Mouse (Mus musculus) ES-CJ7 (cell line): ENCODE measurements around the gene Dcst2.

Experiments
- DNase-seq: peaks from one replicate; pipeline ENCODE4 v3.0.0; 2011; ENCODE audit warnings: low read depth, low spot score

The Dcst2 gene

GRCm38 (mm10) chr3:89331561-89331960 lies 30.2 kb upstream of the Dcst2 start:
- no peak for DNase-seq

- DNase-seq = no peak
Measured at GRCm38 (mm10) chr3:89332013-89332412, 29.8 kb upstream of the Dcst2 start.

- no peak for DNase-seq
Measured at GRCm38 (mm10) chr3:89332476-89332875, 29.3 kb upstream of the Dcst2 start.

GRCm38 (mm10) chr3:89333053-89333452 lies 28.7 kb upstream of the Dcst2 start:
- no peak for DNase-seq

- no peak for DNase-seq
Measured at GRCm38 (mm10) chr3:89336529-89336928, 25.2 kb upstream of the Dcst2 start.

GRCm38 (mm10) chr3:89337062-89337720 lies 24.6 kb upstream of the Dcst2 start:
- no peak for DNase-seq

GRCm38 (mm10) chr3:89337721-89338578 lies 23.8 kb upstream of the Dcst2 start, which contains the start of gene Efna4:
TSS of gene Efna4 (minus strand) at chr3:89338028.
- peak; percentile 88 for DNase-seq

GRCm38 (mm10) chr3:89339416-89339815 lies 22.4 kb upstream of the Dcst2 start:
- peak; percentile 89 for DNase-seq

- DNase-seq = peak; percentile 92
Measured at GRCm38 (mm10) chr3:89340465-89340864, 21.3 kb upstream of the Dcst2 start.

- DNase-seq = no peak
Measured at GRCm38 (mm10) chr3:89341794-89342193, 20.0 kb upstream of the Dcst2 start.

GRCm38 (mm10) chr3:89343279-89343678 lies 18.5 kb upstream of the Dcst2 start:
- no peak for DNase-seq

GRCm38 (mm10) chr3:89346815-89347540 lies 14.8 kb upstream of the Dcst2 start:
- no peak for DNase-seq

- no peak for DNase-seq
Measured at GRCm38 (mm10) chr3:89347916-89348315, 13.9 kb upstream of the Dcst2 start.

- DNase-seq = peak; percentile 63
Measured at GRCm38 (mm10) chr3:89348911-89349868, 12.6 kb upstream of the Dcst2 start.

GRCm38 (mm10) chr3:89349869-89350501 lies 11.8 kb upstream of the Dcst2 start, which contains the start of gene Adam15:
TSS of gene Adam15 (minus strand) at chr3:89349996.
- DNase-seq = peak; percentile 87

- DNase-seq = no peak
Measured at GRCm38 (mm10) chr3:89351271-89351670, 10.5 kb upstream of the Dcst2 start.

GRCm38 (mm10) chr3:89354816-89355511 lies 6.8 kb upstream of the Dcst2 start:
- peak; percentile 76 for DNase-seq

GRCm38 (mm10) chr3:89355512-89355902 lies 6.3 kb upstream of the Dcst2 start:
- no peak for DNase-seq

- no peak for DNase-seq
Measured at GRCm38 (mm10) chr3:89356029-89356428, 5.7 kb upstream of the Dcst2 start.

GRCm38 (mm10) chr3:89359630-89360029 lies 2.1 kb upstream of the Dcst2 start:
- no peak for DNase-seq
